Mouse (Mus musculus) hindbrain, embryonic 13.5 days (tissue): Measurements from ENCODE around the gene Kyat3. TPM values are rescaled to one million over a fixed set of nuclear protein-coding genes. Genes with fewer than 3 reads are reported as not detected.
"Not testable (repeated sequence)": the region's sequence is repeated elsewhere in the genome, so short reads cannot be mapped to it uniquely, and the experiment has no call there.

Experiments used
- ATAC-seq: fragments of 200-750 bp; cut with Nextera tagmentation; 2 replicates; pipeline ENCODE4 v1.8.0; 2017; ENCODE audit warnings: moderate TSS enrichment; ENCODE audit not compliant: low FRiP score
- H3K27ac ChIP-seq: fragments of 300-500 bp; sonication (generic); 2 replicates; pipeline ENCODE4 v1.5.1; 2015; ENCODE audit warnings: inconsistent platforms, mild to moderate bottlenecking, moderate library complexity
- H3K27me3 ChIP-seq: fragments of 300-500 bp; sonication (generic); 2 replicates; pipeline ENCODE4 v1.6.1; 2015; ENCODE audit warnings: mild to moderate bottlenecking, inconsistent platforms
- H3K36me3 ChIP-seq: fragments of 300-500 bp; sonication (generic); 2 replicates; pipeline ENCODE4 v1.6.1; 2015; ENCODE audit warnings: mild to moderate bottlenecking, inconsistent platforms
- H3K4me1 ChIP-seq: fragments of 300-500 bp; sonication (generic); replicated peaks from 2 replicates; pipeline ENCODE4 v1.6.1; 2015; ENCODE audit warnings: inconsistent platforms
- H3K4me2 ChIP-seq: fragments of 300-500 bp; sonication (generic); 2 replicates; pipeline ENCODE4 v1.6.1; 2015; ENCODE audit warnings: inconsistent platforms, mild to moderate bottlenecking, moderate library complexity
- H3K4me3 ChIP-seq: fragments of 300-500 bp; sonication (generic); 2 replicates; pipeline ENCODE4 v1.5.1; 2015; ENCODE audit warnings: mild to moderate bottlenecking, inconsistent platforms
- H3K9ac ChIP-seq: fragments of 300-500 bp; sonication (generic); 2 replicates; pipeline ENCODE4 v1.6.1; 2015; ENCODE audit warnings: mild to moderate bottlenecking, inconsistent platforms
- H3K9me3 ChIP-seq: fragments of 300-500 bp; sonication (generic); 2 replicates; pipeline ENCODE4 v1.6.1; 2016; ENCODE audit warnings: inconsistent platforms
- WGBS: fragments of 180-500 bp; shearing (Covaris S2); methylation state at CpG from one replicate; pipeline ENCODE4 v1.1.7; 2015; 5-methylcytosine and 5-hydroxymethylcytosine counted together
- polyA plus RNA-seq: library from polyadenylated mRNA; unstranded; fragments of >200 nt; fragmentation: Nextera tagmentation; extraction: Ambion mirVana; gene quantifications from 2 replicates; pipeline ENCODE4 v1.2.1, GENCODE M21; 2015

Gene Kyat3
- 5.1 and 5.3 TPM in 2 replicates for polyA plus RNA-seq

DNA sequence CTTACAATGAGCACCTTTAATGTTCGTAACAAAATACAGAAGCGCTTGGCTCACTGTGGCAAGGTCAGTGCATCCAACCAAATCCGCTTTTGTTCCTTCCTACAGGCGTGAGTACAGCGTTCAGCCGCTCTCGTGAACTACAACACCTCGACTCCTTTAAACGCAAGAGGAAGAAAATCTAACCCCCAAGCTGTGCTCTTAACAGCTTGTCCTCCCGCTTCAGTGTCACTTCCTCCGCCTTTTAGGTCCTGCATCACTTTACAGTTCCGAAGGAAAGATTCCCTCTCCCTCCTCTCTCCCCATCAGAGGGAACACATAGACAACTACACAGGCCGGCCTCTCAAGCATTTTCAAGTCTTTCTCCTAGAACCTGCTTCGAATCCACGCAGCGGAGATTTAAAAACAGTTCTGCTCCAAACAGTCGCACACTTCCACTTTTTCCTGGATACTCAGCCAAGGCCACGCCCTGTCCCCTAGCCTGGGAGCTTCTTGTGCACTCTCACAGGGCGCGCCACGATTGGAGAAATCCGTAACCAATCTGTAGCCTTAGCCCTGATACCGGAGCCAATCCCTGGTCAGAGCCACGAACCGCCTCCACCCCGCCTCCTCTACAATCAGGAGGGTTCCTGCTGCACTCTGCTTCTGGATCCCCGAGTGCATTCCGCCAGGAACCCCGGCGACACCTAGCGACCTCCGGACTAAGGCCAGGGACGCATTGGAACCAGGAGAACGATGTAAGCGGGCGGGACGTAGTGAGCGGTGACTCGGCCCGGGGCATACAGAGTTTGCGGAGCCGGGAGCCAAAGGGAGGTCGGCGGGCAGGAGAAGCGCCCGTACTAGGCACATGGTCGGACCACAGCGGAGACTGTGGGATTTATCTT is at the start of gene Kyat3:
Gene Kyat3 (plus strand): TSS at position 610 of the 881 bp plus-strand sequence.
- Histone ChIP-seq H3K4me3 (peak within 1 kb of the TSS; percentile 58), H3K9ac (peak within 1 kb of the TSS; percentile 70), H3K9me3 (no peaks in the 10 kb centered on the region), H3K4me2 (peak within 1 kb of the TSS; percentile 85), H3K27me3 (peaks cover 17% of the 10 kb centered on the region), H3K4me1 (peaks cover 16% of the 10 kb centered on the region), H3K27ac (peak within 1 kb of the TSS; percentile 31), H3K36me3 (no peaks in the 10 kb centered on the region)
- peak; percentile 100 for ATAC-seq
- WGBS, result under 1% methylated on average over 48 of the region's 48 CpGs

DNA sequence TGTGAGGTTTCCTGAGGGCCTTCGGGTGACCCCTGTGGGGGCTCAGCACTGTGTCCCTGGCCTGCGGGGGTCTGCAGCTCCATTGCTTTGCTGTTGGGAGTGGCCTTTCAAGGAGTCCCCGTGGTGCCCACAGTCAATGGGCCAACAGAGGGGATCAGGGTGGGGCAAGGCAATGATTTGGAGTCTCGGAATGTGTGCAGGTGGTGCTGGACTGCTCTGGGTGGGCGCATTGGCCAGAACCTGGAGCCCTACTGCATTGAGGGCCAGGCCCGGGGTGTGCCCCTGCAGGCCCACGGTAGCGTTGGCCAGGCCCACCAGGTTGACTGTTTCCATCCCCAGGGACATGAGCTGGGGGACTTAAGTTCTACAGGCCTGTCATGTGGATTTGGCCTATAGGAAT is 36.1 kb upstream of the Kyat3 start:
- Histone ChIP-seq H3K27ac (no peak overlapping the region), H3K4me3 (no peak overlapping the region), H3K9ac (no peak overlapping the region), H3K4me1 (no peaks in the 10 kb centered on the region), H3K27me3 (no peaks in the 10 kb centered on the region), H3K9me3 (no peaks in the 10 kb centered on the region; the same call in 1 of the 2 replicates), H3K4me2 (no peak overlapping the region), H3K36me3 (no peaks in the 10 kb centered on the region)
- peak; percentile 21; the same call in 1 of the 2 replicates for ATAC-seq
- 93% methylated on average over 8 of the region's 8 CpGs for WGBS

DNA sequence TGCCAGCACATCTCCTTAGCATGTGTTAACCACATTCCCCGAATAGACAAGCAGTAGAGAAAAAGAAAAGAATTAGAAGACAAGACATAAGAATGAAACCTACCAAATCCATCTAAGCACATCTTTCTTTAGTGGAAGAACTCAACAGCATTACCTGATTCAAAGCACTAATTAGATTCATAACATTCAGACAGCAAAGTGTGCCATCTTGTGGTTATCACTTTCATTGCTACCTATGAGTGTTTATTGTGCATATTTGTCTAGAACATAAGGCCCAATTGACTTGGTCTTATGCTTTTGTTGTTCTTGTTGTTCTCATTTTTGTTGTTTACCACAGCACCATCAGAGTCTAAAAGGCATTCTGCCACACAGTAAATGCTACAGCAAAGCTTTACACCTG is 26.2 kb upstream of the Kyat3 start:
- Histone ChIP-seq H3K4me2 (no peak overlapping the region), H3K4me3 (no peak overlapping the region), H3K4me1 (no peaks in the 10 kb centered on the region), H3K27me3 (no peaks in the 10 kb centered on the region), H3K27ac (no peak overlapping the region), H3K9me3 (no peaks in the 10 kb centered on the region), H3K9ac (no peak overlapping the region), H3K36me3 (no peaks in the 10 kb centered on the region)
- WGBS, result 88% methylated on average over 1 of the region's 1 CpGs
- no peak for ATAC-seq

DNA sequence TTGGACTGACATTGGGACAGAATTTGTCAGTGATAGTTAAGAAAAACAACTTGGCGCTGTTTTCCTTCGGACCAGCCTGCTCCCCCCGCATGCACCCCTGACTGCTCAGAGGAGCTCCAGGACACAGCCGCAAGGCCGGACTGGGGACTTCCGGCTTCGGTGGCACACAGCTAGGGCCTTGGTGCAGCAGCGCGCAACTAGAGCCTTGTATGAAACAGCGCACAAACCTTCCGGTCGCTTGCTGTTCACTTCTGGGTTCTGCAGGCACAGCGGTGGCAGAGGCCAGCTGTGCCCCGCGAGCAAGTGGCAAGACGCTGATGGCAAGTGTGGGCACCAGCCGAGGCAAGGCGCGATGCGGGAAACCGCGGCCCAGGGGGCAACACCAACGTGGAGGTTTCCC is 12.9 kb upstream of the Kyat3 start:
- H3K9me3 ChIP-seq, result no peaks in the 10 kb centered on the region
- no peaks in the 10 kb centered on the region for H3K27me3 ChIP-seq
- no peak overlapping the region for H3K4me3 ChIP-seq
- peak overlapping the region; percentile 39 for H3K4me2 ChIP-seq
- H3K27ac ChIP-seq, result no peak overlapping the region
- no peaks in the 10 kb centered on the region for H3K4me1 ChIP-seq
- no peak overlapping the region for H3K9ac ChIP-seq
- no peaks in the 10 kb centered on the region for H3K36me3 ChIP-seq
- no peak for ATAC-seq
- WGBS, result 62% methylated on average over 23 of the region's 23 CpGs

DNA sequence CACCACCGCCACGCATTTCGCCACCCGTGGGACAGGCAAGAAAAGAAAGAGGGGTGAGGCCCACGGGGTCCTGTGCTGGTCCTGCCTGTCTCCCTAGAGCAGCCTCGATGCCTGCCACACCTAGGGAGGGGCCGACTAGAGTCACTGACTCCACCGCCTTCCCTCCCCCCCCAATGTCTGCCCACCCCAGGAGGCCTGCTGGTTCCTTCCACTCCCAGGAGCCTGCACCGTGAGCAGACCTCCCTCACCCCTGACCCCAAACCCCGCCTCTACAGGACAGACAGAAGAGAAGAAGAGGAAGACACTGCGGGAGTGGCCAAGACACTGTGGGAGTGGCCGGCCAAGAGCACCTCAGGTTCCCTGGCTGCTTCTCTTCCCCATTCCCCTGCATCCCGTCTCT is 12.5 kb upstream of the Kyat3 start:
- Histone ChIP-seq H3K27me3 (no peaks in the 10 kb centered on the region), H3K9me3 (peaks cover 2% of the 10 kb centered on the region; the same call in 1 of the 2 replicates), H3K9ac (no peak overlapping the region), H3K36me3 (no peaks in the 10 kb centered on the region), H3K4me3 (no peak overlapping the region), H3K27ac (no peak overlapping the region), H3K4me2 (peak overlapping the region; percentile 39), H3K4me1 (no peaks in the 10 kb centered on the region)
- no peak for ATAC-seq
- 36% methylated on average over 11 of the region's 13 CpGs for WGBS

DNA sequence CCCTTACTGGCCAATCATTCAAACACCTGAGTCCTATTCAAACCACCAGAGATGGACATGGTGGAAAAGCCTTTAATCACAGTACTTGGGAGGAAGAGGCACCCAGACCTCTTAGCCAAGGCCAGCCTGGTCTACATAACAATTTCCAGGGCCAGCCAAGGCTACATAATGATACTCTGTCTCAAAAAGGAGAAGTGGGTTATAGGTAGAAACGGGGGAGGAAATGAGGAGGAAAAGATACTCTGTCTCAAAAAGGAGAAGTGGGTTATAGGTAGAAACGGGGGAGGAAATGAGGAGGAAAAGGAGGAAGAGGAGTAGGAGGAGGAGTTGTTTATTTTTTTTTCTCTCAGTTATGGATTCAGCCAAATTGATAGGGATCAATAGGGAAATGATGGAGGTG is 4.3 kb upstream of the Kyat3 start:
- no peak overlapping the region for H3K9ac ChIP-seq
- peaks cover 10% of the 10 kb centered on the region for H3K27me3 ChIP-seq
- H3K27ac ChIP-seq, result no peak overlapping the region
- no peak overlapping the region for H3K4me2 ChIP-seq
- WGBS, result 86% methylated on average over 2 of the region's 2 CpGs
- peaks cover 13% of the 10 kb centered on the region for H3K4me1 ChIP-seq
- H3K36me3 ChIP-seq, result no peaks in the 10 kb centered on the region
- no peak for ATAC-seq
- peaks cover 7% of the 10 kb centered on the region; the same call in 1 of the 2 replicates for H3K9me3 ChIP-seq
- no peak overlapping the region for H3K4me3 ChIP-seq

DNA sequence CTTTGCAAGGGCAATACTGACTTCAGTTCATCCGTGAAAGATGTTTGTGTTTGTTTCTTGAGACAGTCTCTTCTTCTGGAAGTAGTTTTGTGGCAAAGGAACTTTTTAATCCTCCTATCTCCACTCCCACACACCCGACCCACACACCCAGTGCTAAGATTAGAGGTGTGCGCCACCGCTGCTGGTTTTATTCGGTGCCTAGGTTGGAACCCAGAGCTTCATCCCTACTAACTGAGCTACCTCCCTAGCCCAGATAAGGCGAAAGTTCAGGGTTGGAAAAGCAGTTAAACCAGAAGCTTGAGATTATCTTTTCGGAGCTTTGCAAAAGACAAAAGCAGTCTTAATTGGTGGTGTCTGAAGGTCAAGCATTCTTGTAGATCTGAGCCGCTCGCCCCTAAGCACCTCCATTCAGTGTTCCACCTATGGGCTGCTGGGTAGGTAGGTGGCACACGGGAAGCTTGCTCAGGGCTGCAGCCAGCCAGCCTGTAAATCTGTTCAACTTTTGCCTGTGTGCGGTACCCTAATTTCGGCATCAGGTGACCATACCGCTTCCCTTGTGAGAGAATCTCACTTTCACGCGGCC is 647 bp downstream of the Kyat3 start:
- Histone ChIP-seq H3K4me1 (peaks cover 16% of the 10 kb centered on the region), H3K27me3 (peaks cover 17% of the 10 kb centered on the region), H3K4me2 (peak overlapping the region; percentile 85), H3K9me3 (no peaks in the 10 kb centered on the region), H3K9ac (peak overlapping the region; percentile 67), H3K4me3 (peak overlapping the region; percentile 58), H3K36me3 (no peaks in the 10 kb centered on the region), H3K27ac (no peak overlapping the region)
- peak; percentile 12; the same call in 1 of the 2 replicates for ATAC-seq
- 29% methylated on average over 15 of the region's 15 CpGs for WGBS

DNA sequence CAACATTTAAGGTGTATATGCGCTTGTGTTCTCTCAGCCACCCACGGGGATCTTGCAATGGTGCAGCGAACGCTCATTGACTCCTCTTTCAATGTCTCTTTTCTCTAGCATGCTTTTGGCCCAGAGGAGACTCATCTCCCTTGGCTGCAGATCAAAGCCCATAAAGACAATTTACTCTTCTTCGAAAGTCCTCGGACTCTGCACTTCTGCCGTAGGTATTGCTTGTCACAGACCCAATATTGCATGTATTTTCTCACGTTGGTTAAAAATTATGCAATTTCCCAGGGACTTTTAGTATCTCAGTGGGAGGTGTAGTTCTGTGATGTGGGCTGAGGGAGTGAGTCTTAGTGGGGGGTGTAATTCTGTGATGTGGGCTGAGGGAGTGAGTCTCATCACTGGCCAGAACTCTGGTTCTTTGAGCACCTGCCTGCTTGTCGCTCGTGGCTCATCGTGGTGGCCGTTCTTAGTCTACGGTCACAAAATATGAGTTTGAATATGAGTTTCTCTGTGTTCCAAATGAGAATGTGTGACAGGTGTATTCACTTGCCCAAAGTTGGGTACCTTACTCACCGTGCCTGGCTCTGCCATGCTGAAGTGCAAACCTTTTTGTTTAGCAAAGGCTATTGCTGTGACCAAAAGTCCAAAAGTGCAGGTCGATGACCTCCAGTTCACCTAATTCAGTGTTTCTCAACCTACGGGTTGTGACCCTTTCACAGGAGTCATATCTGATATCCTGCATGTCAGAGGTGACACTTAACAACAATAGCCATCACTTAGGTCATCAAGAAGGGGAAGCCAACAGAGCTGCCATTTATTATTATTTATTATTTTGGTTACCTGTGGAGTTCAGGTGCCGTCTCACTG is 6.0 kb downstream of the Kyat3 start:
- no peak overlapping the region for H3K4me3 ChIP-seq
- H3K36me3 ChIP-seq, result no peaks in the 10 kb centered on the region
- no peaks in the 10 kb centered on the region for H3K9me3 ChIP-seq
- no peak overlapping the region for H3K27ac ChIP-seq
- 95% methylated on average over 17 of the region's 17 CpGs for WGBS
- H3K4me1 ChIP-seq, result peaks cover under 1% of the 10 kb centered on the region; the same call in 1 of the 2 replicates
- no peak overlapping the region for H3K9ac ChIP-seq
- peaks cover 5% of the 10 kb centered on the region for H3K27me3 ChIP-seq
- no peak overlapping the region for H3K4me2 ChIP-seq
- no peak for ATAC-seq

DNA sequence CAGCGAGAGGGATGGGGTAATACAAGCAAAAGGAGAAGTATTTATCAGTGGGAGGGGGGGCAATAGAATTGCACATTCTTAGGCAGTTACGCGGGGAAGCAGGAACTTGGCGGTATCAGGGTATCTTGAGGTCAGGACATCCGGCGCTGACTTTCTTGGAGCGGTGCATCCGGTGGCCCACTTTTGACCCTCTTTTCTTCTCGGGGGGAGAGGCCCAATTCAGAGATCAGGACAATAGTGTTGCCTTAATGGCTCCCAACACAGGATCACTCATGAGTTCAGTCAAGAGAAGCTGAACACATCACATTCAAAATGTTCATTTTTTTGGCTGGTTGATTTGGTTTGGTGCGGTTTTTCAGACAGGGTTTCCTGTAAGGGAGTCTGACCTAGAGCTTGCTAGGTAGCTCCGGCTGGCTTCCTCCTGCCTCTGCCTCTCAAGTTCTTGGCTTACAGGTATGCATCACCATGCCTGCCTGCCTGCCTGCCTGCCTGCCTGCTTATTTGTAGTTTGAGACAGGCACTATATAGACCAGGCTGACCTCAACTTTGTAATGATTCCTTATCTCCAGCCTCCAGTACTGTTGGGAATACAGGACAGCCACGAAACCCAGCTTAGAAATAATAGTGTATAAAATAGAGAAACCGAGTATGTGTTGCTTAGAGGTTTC is 7.5 kb downstream of the Kyat3 start:
- WGBS, result 86% methylated on average over 13 of the region's 13 CpGs
- H3K4me2 ChIP-seq, H3K9me3 ChIP-seq, H3K4me1 ChIP-seq, H3K9ac ChIP-seq, H3K27me3 ChIP-seq, H3K4me3 ChIP-seq, H3K36me3 ChIP-seq, H3K27ac ChIP-seq: not testable (repeated sequence)
- ATAC-seq, result peak; percentile 44; the same call in 1 of the 2 replicates

DNA sequence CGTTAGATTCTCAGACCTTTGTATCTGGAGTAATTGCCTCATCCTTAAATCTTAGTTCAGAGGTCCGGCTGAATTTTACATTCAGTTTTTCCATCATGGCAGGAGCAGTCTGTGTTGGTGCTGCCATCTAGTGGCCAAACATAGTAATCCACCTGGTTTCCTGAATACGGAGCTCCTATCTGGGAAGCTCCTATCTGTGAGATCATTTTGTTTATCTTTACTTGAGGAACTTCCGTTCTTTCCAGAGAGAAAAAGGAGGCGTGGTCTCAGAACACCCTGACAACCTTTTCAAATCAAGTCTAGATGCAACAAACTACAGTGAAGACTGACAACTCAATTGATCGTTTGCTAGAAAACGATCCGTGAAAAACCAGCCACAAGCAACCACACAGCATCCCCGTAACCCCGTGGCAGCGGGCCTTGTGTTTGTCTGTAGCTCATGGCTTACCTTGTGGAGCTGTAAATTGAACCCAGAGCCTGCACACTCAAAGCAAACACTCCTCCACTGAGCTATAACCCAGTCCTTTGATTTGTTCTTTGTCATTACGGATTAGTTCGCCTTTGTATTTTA is 8.1 kb downstream of the Kyat3 start:
- Histone ChIP-seq H3K9ac (no peak overlapping the region), H3K4me3 (no peak overlapping the region), H3K27me3 (no peaks in the 10 kb centered on the region), H3K9me3 (no peaks in the 10 kb centered on the region), H3K4me2 (no peak overlapping the region), H3K36me3 (no peaks in the 10 kb centered on the region), H3K27ac (no peak overlapping the region), H3K4me1 (no peaks in the 10 kb centered on the region)
- ATAC-seq, result peak; percentile 43; the same call in 1 of the 2 replicates
- 47% methylated on average over 13 of the region's 13 CpGs for WGBS

DNA sequence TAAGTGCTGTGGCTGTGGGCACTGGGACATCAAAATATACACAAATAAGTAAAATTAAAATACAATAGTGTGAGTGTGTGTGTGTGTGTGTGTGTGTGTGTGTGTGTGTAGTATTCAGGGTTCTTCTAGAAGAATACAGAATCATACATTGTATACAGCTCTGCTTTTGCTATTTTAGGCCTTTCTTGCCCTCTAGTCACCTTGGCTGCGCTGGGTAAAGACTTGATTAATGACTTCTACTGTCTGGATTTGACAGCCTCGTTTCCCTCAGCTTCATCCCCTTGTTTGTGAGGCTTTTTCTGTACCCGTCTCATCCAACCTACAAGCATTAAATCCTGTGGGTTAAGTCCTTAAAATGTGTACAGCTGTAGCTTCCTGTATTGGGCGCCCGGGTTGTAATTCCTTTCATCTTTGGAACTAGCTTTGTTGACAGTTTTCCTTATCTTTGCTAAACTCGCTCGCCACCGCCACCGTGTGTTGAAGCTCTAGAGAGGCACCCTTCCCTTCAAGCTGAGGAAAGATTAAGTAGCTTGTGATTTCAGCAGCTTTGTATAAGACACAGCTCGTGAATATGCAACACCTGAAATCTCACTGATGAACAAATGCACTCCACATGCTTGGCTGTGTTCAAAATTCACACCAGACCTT is 9.6 kb downstream of the Kyat3 start:
- Histone ChIP-seq H3K4me3 (no peak overlapping the region), H3K36me3 (no peaks in the 10 kb centered on the region), H3K9ac (no peak overlapping the region), H3K27ac (peak overlapping the region; percentile 12; the same call in 1 of the 2 replicates), H3K27me3 (no peaks in the 10 kb centered on the region), H3K4me2 (no peak overlapping the region), H3K4me1 (no peaks in the 10 kb centered on the region), H3K9me3 (no peaks in the 10 kb centered on the region)
- WGBS, result 27% methylated on average over 10 of the region's 10 CpGs
- ATAC-seq, result peak; percentile 43
